Mouse (Mus musculus) ovary, postnatal 36 days (tissue): ENCODE measurements around the gene Faim.

ENCODE experiments used
- DNase-seq: peaks from one replicate; pipeline ENCODE4 v3.0.0; 2022; ENCODE audit warnings: low spot score, mixed read lengths

Gene Faim

GRCm38 (mm10) chr9:99049760-99050159, 63.6 kb downstream of the Faim start:
- DNase-seq, result no peak
